Mouse (Mus musculus) midbrain, embryonic 15.5 days (tissue): ENCODE measurements around the gene Ncoa5. TPM values are rescaled to one million over a fixed set of nuclear protein-coding genes. Genes with fewer than 3 reads are reported as not detected.

Experiments used
- ATAC-seq: fragments of 200-750 bp; cut with Nextera tagmentation; replicated peaks from 2 replicates; pipeline ENCODE4 v1.8.0; 2017; ENCODE audit warnings: moderate TSS enrichment
- H3K27ac ChIP-seq: fragments of 300-500 bp; sonication (generic); 2 replicates; pipeline ENCODE4 v1.5.1; 2015; ENCODE audit warnings: mild to moderate bottlenecking, inconsistent platforms
- H3K27me3 ChIP-seq: fragments of 300-500 bp; sonication (generic); replicated peaks from 2 replicates; pipeline ENCODE4 v1.6.1; 2015; ENCODE audit warnings: inconsistent platforms
- H3K36me3 ChIP-seq: fragments of 300-500 bp; sonication (generic); replicated peaks from 2 replicates; pipeline ENCODE4 v1.6.1; 2015; ENCODE audit warnings: inconsistent platforms
- H3K4me1 ChIP-seq: fragments of 300-500 bp; sonication (generic); 2 replicates; pipeline ENCODE4 v1.6.1; 2015; ENCODE audit warnings: inconsistent platforms
- H3K4me2 ChIP-seq: fragments of 300-500 bp; sonication (generic); 2 replicates; pipeline ENCODE4 v1.6.1; 2015; ENCODE audit warnings: inconsistent platforms, mild to moderate bottlenecking, moderate library complexity
- H3K4me3 ChIP-seq: fragments of 300-500 bp; sonication (generic); 2 replicates; pipeline ENCODE4 v1.5.1; 2015; ENCODE audit warnings: mild to moderate bottlenecking, inconsistent platforms
- H3K9ac ChIP-seq: fragments of 300-500 bp; sonication (generic); 2 replicates; pipeline ENCODE4 v1.6.1; 2015; ENCODE audit warnings: mild to moderate bottlenecking, inconsistent platforms
- H3K9me3 ChIP-seq: fragments of 300-500 bp; sonication (generic); 2 replicates; pipeline ENCODE4 v1.6.1; 2016; ENCODE audit warnings: inconsistent platforms
- WGBS: fragments of 180-500 bp; shearing (Covaris S2); methylation state at CpG from one replicate; pipeline ENCODE4 v1.1.7; 2015; ENCODE audit warnings: mixed read lengths; 5-methylcytosine and 5-hydroxymethylcytosine counted together
- polyA plus RNA-seq: library from polyadenylated mRNA; unstranded; fragments of >200 nt; fragmentation: Nextera tagmentation; extraction: Ambion mirVana; gene quantifications from 2 replicates; pipeline ENCODE4 v1.2.1, GENCODE M21; 2015

Ncoa5 gene
- polyA plus RNA-seq, 1 experiment from 2014 or later, result 126 TPM

DNA sequence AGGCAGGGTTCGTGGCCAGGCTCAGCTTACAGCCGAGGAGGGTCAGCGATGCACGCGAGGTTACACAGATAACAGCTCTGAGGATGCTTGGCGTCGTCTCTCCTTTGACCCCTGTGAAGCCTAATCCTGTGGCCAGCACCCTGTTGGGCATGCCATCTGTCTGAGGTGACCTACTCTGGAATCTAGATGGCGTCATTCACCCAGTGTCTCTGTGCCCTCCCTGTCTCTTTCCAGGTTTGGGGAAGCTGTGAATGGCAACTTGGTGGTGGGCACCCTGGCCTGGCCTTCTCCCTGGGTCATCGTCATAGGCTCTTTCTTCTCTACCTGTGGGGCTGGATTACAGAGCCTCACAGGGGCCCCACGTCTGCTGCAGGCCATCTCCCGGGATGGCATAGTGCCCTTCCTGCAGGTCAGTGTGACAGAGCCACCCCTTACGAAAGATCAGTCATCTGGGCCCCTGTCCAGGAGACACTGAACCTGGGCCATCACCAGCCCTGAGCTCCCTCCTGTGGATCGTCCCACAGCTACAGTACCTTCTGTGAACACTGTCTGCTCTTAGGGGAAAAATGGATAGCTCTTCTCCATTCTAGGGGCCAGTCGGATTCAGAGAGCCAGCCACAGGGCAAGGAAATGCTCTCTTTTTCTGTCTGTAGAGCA lies 48.2 kb downstream of the Ncoa5 start:
- WGBS, result 74% methylated on average over 14 of the region's 14 CpGs
- H3K9me3 ChIP-seq, result no peaks in the 10 kb centered on the region
- H3K4me3 ChIP-seq, result no peak overlapping the region
- no peak overlapping the region for H3K4me2 ChIP-seq
- H3K36me3 ChIP-seq, result peaks cover 14% of the 10 kb centered on the region
- H3K4me1 ChIP-seq, result no peaks in the 10 kb centered on the region
- no peak for ATAC-seq
- H3K9ac ChIP-seq, result no peak overlapping the region
- H3K27ac ChIP-seq, result no peak overlapping the region
- H3K27me3 ChIP-seq, result no peaks in the 10 kb centered on the region

DNA sequence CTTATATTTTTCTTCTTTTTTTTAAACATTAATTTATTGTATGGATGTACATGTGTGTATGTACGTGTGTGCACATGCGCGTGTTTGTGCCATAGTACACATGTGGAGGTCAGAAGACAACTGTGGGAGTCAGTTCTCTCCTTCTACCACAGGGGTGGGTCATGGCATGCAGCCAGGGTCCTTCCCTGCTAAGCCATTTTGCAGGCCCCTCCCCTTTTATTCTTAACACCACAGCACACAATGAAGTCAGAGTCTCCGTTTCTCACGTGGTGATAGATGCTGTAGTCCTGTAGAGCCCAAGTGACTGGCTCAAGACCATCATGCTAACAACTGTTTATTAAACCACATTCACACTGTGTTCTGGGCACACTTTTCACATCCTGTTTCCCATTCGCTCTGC lies 48.7 kb downstream of the Ncoa5 start:
- H3K4me3 ChIP-seq, result no peak overlapping the region
- no peaks in the 10 kb centered on the region for H3K9me3 ChIP-seq
- H3K9ac ChIP-seq, result no peak overlapping the region
- no peak for ATAC-seq
- no peaks in the 10 kb centered on the region for H3K4me1 ChIP-seq
- H3K27me3 ChIP-seq, result no peaks in the 10 kb centered on the region
- WGBS, result 80% methylated on average over 6 of the region's 6 CpGs
- H3K27ac ChIP-seq, result no peak overlapping the region
- H3K4me2 ChIP-seq, result no peak overlapping the region
- peaks cover 15% of the 10 kb centered on the region for H3K36me3 ChIP-seq

- no peaks in the 10 kb centered on the region for H3K27me3 ChIP-seq
- H3K4me3 ChIP-seq, result no peak overlapping the region
- peaks cover 9% of the 10 kb centered on the region; the same call in 1 of the 2 replicates for H3K36me3 ChIP-seq
- 0 out of 2 replicates have a peak, but pooled peaks cover 3% of the 10 kb centered on the region for H3K4me1 ChIP-seq
- ATAC-seq, result no peak
- no peak overlapping the region for H3K27ac ChIP-seq
- H3K9ac ChIP-seq, result no peak overlapping the region
- no peaks in the 10 kb centered on the region for H3K9me3 ChIP-seq
- WGBS, result 16% methylated on average over 7 of the region's 7 CpGs
- no peak overlapping the region for H3K4me2 ChIP-seq
Observed at GRCm38 (mm10) chr2:164979749-164980148, 54.9 kb downstream of the Ncoa5 start.

- H3K4me1 ChIP-seq, result peaks cover 18% of the 10 kb centered on the region
- ATAC-seq, result no peak
- H3K9ac ChIP-seq, result no peak overlapping the region
- no peaks in the 10 kb centered on the region for H3K27me3 ChIP-seq
- WGBS, result 78% methylated on average over 6 of the region's 6 CpGs
- no peak overlapping the region for H3K4me3 ChIP-seq
- no peaks in the 10 kb centered on the region; the same call in 1 of the 2 replicates for H3K36me3 ChIP-seq
- no peaks in the 10 kb centered on the region for H3K9me3 ChIP-seq
- H3K4me2 ChIP-seq, result no peak overlapping the region
- H3K27ac ChIP-seq, result no peak overlapping the region
Observed at GRCm38 (mm10) chr2:164975611-164976010, 59.1 kb downstream of the Ncoa5 start.

DNA sequence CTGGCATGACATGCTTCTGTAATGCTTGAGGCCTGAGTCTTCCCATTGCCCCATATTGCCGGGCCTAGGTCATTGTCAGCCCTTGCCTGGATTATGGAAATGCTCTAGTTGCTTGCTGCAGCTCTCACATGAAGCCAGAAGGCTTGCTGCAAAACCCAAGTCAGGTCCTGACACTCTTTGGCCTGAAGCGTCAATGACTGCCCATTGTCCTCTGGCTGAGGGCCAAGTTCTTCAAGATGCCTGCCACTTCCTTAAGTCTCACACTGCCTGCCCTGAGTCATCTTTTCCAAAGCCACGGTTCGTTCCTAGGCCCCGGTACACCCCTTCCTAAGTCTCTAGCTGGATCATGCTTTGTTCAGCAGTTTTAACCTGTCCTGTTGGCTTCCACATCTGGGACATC lies 62.0 kb downstream of the Ncoa5 start:
- Histone ChIP-seq H3K9me3 (no peaks in the 10 kb centered on the region), H3K4me3 (no peak overlapping the region), H3K4me2 (no peak overlapping the region), H3K4me1 (peaks cover 40% of the 10 kb centered on the region), H3K27me3 (no peaks in the 10 kb centered on the region), H3K9ac (no peak overlapping the region), H3K27ac (no peak overlapping the region), H3K36me3 (no peaks in the 10 kb centered on the region)
- 69% methylated on average over 5 of the region's 5 CpGs for WGBS
- no peak for ATAC-seq

DNA sequence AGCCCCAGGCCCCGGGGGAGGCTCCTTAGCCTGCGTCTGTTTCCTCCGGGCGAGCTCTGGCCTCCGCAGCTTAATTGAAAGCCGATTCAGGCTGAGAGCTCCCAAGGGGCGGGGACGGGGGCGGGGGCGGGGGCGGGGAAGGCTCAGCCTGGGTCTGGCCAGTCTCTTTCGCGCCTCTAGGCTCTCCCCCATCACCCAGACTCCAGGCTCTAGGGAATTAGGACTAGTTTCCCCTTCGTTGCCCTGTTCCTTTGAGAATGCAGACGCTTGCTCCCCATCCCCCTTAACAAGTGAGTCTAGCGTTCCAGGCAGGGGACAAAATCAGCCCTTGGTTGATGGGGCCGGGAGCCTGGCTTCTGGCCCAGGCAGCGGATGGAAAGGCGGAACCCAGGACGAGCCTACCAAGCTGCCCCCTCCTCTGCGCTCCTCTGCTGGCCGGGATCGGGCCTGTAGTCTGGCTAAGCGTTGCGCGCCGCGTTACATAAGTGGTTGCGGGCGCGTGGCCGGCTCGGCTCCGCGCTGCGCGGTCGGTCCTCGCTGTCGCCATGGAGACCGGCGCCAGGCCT lies 64.0 kb downstream of the Ncoa5 start:
- Histone ChIP-seq H3K36me3 (no peaks in the 10 kb centered on the region), H3K4me1 (peaks cover 53% of the 10 kb centered on the region), H3K9me3 (no peaks in the 10 kb centered on the region), H3K27me3 (0 out of 2 replicates have a peak, but pooled peaks cover 4% of the 10 kb centered on the region), H3K9ac (peak overlapping the region; percentile 51), H3K27ac (peak overlapping the region; percentile 68), H3K4me3 (peak overlapping the region; percentile 71), H3K4me2 (peak overlapping the region; percentile 75)
- WGBS, result under 1% methylated on average over 42 of the region's 42 CpGs
- ATAC-seq, result peak; percentile 48

DNA sequence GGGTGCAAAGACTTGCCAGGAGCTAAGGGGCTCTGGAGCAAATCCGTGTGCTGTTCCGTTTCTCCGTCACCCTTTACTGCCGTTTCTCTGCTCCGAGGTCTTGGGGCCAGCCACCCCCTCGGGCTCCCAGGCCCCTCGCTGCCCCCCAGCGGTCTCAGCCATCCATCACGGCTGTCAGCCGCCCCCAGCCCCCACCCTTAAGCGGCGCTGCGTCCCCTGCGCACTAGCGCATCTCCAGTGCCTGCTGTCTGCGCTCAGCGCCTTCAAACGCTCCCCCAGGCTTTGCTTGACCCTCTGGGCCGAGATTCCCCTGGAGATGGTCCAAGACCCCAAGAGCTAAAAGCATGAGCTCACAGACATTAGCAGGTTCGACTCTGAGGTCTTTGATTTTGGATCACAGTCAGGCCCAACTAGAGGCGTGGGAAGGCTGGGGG lies 65.3 kb downstream of the Ncoa5 start:
- Histone ChIP-seq H3K9ac (peak overlapping the region; percentile 76), H3K4me3 (peak overlapping the region; percentile 71), H3K27ac (peak overlapping the region; percentile 95), H3K36me3 (no peaks in the 10 kb centered on the region), H3K9me3 (no peaks in the 10 kb centered on the region), H3K4me2 (peak overlapping the region; percentile 75), H3K27me3 (0 out of 2 replicates have a peak, but pooled peaks cover 4% of the 10 kb centered on the region), H3K4me1 (peaks cover 66% of the 10 kb centered on the region)
- ATAC-seq, result no peak
- WGBS, result under 1% methylated on average over 21 of the region's 21 CpGs

DNA sequence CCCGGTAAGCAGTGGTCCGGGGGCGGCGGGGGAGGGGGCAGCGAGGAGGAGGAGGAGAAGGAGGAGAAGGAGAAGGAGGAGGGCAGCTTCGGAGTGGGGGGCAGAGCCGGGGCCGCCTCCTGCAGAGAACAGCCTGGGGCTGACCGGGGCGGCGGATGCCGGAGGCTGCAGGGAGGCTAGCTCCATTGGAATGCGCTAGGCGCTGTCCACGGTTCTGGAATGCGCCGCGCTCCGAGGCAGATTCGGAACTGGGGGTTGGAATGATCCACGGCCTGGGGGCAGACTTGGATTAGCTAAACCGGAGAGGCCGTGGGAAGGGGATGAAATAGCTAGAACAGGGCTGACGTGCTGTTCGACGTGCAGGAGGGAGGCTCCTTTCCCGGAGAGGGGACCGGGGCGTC lies 66.2 kb downstream of the Ncoa5 start:
- H3K9me3 ChIP-seq, result no peaks in the 10 kb centered on the region
- peaks cover 74% of the 10 kb centered on the region for H3K4me1 ChIP-seq
- 1% methylated on average over 29 of the region's 29 CpGs for WGBS
- peak overlapping the region; percentile 95 for H3K27ac ChIP-seq
- H3K27me3 ChIP-seq, result 0 out of 2 replicates have a peak, but pooled peaks cover 4% of the 10 kb centered on the region
- ATAC-seq, result peak; percentile 25
- peak overlapping the region; percentile 76 for H3K9ac ChIP-seq
- H3K4me3 ChIP-seq, result peak overlapping the region; percentile 71
- H3K4me2 ChIP-seq, result peak overlapping the region; percentile 75
- H3K36me3 ChIP-seq, result no peaks in the 10 kb centered on the region

- Histone ChIP-seq H3K9me3 (no peaks in the 10 kb centered on the region), H3K36me3 (no peaks in the 10 kb centered on the region), H3K4me1 (peaks cover 80% of the 10 kb centered on the region), H3K4me3 (peak overlapping the region; percentile 71), H3K4me2 (peak overlapping the region; percentile 75), H3K9ac (peak overlapping the region; percentile 76), H3K27ac (peak overlapping the region; percentile 95), H3K27me3 (0 out of 2 replicates have a peak, but pooled peaks cover 4% of the 10 kb centered on the region)
- peak; percentile 76 for ATAC-seq
- WGBS, result under 1% methylated on average over 62 of the region's 65 CpGs
Observed at GRCm38 (mm10) chr2:164967761-164968440, 66.8 kb downstream of the Ncoa5 start.

DNA sequence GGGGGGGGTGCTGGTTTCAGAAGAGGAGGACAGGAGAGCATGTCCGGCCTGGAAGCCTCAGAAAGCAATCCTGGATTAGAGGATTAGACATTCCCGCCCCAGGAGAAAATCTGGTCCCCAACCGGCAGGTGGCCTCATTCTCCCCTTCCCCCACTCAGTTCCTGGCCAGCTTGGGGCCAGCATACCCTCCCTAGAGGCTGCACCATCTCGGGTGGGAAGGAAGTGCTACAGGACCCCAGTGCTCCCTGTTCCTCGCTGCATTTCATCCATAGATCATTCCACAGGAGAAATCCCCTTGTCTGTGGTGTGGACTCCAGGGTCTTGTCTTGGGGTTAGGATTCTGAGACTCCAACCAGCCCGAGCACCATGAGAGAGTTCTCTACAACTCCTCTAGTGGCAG lies 67.5 kb downstream of the Ncoa5 start:
- H3K4me2 ChIP-seq, result peak overlapping the region; percentile 75
- ATAC-seq, result no peak
- no peaks in the 10 kb centered on the region for H3K9me3 ChIP-seq
- peak overlapping the region; percentile 95 for H3K27ac ChIP-seq
- H3K4me1 ChIP-seq, result peaks cover 87% of the 10 kb centered on the region
- peak overlapping the region; percentile 76; the same call in 1 of the 2 replicates for H3K9ac ChIP-seq
- peak overlapping the region; percentile 71 for H3K4me3 ChIP-seq
- 7% methylated on average over 6 of the region's 6 CpGs for WGBS
- no peaks in the 10 kb centered on the region for H3K36me3 ChIP-seq
- 0 out of 2 replicates have a peak, but pooled peaks cover 4% of the 10 kb centered on the region for H3K27me3 ChIP-seq

DNA sequence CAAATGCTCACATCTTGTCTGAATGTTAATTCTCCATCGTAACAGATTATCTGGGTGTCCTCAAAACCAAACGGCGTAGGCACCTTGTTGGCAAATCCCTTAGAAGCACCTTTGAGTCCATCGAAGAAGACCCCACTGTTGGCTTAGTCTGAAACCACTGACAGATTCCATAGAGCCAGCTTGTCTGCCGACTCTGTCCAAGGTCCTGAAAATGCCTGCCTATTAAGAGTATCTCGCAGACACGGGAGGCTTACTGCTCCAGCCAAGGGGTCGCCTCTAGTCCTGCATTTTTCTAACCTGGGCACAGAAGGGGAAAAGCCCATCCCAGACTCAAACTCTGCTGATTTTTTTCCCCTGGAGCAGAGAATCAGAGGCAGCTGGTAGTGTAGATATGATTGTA lies 68.3 kb downstream of the Ncoa5 start:
- no peak overlapping the region for H3K4me2 ChIP-seq
- no peaks in the 10 kb centered on the region for H3K9me3 ChIP-seq
- no peaks in the 10 kb centered on the region for H3K36me3 ChIP-seq
- 0 out of 2 replicates have a peak, but pooled peaks cover 4% of the 10 kb centered on the region for H3K27me3 ChIP-seq
- H3K9ac ChIP-seq, result no peak overlapping the region
- WGBS, result 22% methylated on average over 8 of the region's 8 CpGs
- no peak overlapping the region for H3K4me3 ChIP-seq
- H3K4me1 ChIP-seq, result peaks cover 88% of the 10 kb centered on the region
- no peak overlapping the region for H3K27ac ChIP-seq
- ATAC-seq, result no peak

- H3K4me1 ChIP-seq, result peaks cover 84% of the 10 kb centered on the region
- H3K9me3 ChIP-seq, result no peaks in the 10 kb centered on the region
- H3K36me3 ChIP-seq, result no peaks in the 10 kb centered on the region
- H3K4me3 ChIP-seq, result peak overlapping the region; percentile 16; the same call in 1 of the 2 replicates
- H3K27ac ChIP-seq, result peak overlapping the region; percentile 89
- ATAC-seq, result no peak
- 0 out of 2 replicates have a peak, but pooled peaks cover 4% of the 10 kb centered on the region for H3K27me3 ChIP-seq
- H3K9ac ChIP-seq, result peak overlapping the region; percentile 2; the same call in 1 of the 2 replicates
- H3K4me2 ChIP-seq, result peak overlapping the region; percentile 44
- 97% methylated on average over 1 of the region's 1 CpGs for WGBS
Observed at GRCm38 (mm10) chr2:164964981-164965380, 69.7 kb downstream of the Ncoa5 start.
